Mouse (Mus musculus) urinary bladder, postnatal 14 days (tissue): ENCODE results near the gene Pard3b.

ENCODE experiments used
- DNase-seq: peaks from one replicate; pipeline ENCODE4 v3.0.0; 2021; ENCODE audit warnings: low spot score

The Pard3b gene

DNA sequence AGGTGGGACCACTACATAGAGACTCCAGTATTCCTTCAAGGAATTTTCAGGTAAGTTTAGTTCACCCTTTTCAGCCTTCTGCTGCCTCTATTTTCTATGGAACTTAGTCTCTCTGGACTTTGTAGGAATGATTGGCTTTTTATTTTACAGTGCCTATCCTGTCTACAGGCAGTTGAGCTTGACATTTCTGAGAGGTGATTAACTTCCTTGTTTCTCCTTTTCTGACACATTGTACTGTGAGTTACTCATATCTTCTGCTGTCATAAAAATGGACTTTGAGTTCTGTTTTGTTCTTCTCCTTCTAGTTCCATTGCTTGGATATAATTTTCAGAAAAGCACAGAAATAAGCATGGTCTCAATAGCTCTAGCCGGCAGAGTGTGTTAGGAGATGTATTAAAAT lies 112.4 kb downstream of the Pard3b start:
- no peak for DNase-seq

DNA sequence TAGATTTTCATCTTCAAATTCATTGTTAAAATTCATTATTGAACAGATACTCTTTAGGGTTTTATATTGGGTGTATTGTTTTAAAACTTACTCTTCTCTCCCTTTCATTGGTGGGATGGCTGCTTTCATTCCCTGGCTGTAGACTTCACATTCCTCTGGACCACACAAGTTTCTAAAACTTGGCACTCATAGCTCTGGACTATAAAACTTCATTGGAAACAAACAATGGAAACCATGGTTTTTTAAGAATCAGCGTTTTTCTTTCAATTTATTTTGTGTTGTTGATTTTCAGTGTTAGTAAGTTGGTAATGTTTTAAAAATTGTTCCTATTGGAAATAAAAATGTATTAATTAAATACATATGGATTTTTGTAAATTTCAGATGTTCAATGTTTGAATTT lies 118.1 kb downstream of the Pard3b start:
- DNase-seq = no peak

DNA sequence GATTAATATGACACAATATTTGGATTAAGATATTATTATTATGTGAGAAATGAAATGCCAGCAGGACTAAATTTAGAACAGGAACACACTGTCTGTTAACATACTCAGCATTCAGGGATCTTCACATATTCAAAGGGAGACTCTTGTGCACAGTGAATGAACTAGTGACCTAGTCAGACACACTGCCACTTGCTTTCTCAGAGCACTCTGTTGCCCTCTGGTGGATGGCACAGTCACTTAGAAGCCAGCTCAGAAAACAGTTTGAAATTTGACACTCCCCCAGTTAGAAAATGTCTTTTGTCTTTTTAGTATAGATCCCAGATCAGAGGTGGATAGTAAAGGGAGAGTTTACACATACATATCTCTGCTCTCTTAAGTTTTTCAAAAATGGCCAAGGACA lies 132.6 kb downstream of the Pard3b start:
- peak; percentile 76 for DNase-seq

DNA sequence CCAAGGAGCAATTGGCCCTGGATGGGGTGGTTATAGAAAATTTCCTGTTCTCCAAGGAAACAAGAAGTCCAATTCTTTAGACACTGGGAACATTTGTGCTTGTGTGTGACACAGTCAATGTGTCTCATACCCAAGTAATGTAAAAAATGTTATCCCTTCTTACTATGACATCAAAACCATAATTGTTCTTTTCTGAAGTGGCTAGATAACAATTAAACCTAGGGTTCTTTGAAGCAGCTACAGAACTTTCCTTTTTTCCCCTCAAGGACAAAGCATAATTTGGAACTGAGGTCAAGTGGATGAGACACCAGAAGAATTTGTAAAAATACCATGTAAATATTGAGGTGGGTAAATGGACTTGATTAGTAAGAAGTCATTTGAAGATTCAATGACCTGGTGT lies 140.1 kb downstream of the Pard3b start:
- DNase-seq = no peak

DNA sequence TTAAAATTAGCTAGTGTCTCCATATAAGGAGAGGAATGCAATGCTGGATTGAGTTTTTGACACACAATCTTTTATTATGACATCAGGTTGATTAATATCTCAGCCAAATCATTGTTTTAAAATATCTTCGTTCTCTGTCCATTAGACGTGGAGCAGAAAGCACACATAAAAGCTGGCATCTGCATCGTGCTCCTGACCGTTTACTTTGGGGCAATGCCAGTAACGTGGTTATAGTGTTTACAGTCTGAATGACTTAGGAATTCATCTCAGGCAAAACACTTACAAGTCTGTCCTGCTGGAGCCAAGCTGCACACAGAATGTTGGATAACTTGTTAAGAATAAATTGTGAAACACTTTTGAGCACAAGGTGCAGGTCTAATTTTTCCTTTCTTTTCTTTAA lies 141.3 kb downstream of the Pard3b start:
- peak; percentile 69 for DNase-seq

DNA sequence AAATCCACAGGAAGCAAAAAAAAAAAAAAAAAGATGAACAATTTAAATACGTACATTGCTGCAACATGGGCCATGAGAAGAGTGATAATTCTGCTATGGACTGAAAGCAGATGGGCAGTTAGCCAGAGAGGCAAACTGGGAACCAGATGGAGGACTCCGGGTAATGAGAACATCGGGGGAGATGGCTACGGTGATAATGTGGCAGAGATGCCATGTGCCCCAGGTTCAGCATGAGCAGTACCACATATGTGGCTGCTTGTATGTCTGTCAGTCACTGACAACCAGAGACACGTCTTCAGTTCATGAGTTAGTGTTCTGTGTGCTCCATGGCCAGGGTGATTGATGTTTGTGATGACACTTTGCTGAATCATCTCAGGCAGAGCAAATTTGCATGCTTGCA lies 157.7 kb downstream of the Pard3b start:
- DNase-seq = no peak

DNA sequence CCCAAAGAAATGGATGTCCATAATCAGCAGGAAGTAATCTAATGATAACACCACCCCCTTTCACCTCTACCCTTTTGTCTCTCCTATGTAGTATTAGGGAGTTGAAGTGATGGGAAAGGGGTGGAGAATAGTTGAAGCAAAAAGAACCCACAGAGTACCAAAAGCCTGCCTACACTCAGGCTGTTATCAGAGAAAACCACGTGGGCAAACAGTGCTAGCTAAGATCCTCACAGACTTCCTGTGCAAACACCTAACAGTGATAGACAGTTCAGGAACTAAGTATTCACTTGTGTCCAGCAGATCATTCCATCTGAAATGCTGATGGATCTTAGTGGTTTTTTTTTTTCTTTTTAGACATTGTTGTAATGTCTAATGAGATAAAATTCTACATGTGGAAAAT lies 181.6 kb downstream of the Pard3b start:
- DNase-seq = no peak

DNA sequence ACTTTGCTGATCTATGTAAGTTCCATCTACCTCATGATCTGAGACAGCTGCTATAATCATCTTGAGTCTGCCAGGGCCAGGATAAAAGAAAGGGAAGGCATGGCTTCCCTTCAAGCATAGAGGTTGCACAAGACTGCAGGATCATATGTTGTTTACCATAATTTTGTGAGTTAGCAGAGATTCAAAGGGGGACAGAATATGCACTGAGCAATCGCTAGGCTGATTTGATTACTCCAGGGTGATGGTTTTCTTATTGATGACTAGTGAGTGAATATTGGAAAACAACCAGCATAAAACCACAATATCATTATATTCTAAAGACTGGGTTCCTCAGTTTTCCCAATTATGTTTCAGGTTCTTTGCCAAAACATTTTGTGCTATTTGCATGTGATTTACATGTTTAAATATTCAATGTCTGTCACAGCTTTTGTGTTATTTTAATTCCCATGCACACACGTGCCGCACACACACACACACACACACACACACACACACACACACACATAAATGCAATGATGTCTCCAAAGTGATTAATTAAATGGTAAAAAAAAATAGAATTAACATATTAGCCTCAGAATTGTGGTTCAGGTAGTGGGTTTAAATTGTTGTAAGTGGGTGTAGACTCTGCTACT lies 187.1 kb downstream of the Pard3b start:
- DNase-seq = no peak

DNA sequence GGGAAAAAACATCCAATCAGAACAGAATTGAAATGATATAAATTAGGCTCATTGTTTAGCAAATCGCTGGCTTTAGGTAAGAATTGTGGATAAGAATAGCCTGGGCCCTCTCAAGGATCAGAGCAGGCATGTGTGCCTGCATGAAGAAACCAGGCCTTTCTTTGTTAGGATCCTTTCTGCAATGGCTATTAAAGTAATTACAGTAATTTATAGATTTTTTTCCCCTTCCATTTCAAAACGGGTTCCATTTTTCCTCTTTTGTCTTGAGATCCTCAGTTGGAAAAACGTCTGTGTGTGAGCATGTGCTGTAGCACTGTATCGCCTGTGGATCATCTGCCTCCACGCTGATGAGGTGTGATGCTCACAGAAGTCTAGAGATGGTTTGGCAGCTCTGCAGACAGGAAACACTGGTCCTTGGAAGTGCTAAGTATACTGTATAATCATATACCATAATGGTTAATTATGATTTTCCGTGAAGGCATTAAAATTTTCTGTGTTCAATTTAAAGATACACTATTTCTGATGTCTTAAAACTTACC lies 198.5 kb downstream of the Pard3b start:
- DNase-seq = no peak

DNA sequence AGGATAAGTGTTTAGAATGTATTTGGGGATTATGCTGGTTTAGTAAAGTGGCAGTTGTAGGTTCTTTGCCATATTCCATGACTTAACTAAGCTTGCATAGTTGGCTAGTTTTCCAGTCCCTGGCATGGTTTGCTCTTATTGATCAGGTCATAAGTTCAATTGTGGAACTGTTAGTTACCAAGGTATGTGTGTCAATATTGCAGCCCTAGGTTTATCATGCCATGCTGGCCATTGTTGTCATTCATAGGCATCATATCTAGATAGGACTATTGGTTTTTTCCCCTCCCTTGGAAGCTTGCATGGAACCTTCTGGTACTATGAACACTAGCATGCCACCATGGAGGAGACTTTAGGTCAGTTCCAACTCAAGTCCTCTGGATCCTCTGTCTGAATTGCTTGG lies 208.0 kb downstream of the Pard3b start:
- DNase-seq = no peak

DNA sequence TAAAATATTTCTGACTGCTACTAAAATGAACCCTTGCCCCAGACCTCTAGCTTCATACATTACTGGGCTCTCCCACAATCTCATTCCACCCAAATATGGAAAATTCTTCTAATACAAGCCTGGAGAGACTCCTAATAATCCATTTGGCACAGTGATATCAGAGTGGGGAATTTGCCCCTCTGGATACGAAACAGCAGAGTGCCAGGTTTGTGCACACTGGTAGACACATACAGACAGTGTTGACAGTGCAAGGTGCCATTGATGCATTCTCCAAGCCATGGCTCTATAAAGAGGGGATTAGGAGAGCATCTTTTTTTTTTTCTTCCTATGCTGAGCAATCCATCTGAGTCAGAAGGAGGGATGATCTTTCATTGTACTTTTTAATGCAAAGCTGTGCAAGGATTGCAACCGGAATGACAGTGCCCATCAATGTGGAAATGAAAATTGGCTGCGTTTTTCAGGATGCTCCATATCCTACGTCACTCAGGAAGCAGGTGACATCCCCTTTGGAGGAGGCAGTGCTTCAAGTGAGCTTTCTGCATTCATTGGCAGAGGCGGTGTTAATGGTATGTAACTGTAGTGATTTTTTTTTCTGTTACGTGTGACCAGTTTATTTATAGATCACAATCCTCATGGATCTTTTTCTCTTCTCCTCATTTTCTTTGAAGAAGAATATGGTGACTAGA lies 210.5 kb downstream of the Pard3b start:
- no peak for DNase-seq

DNA sequence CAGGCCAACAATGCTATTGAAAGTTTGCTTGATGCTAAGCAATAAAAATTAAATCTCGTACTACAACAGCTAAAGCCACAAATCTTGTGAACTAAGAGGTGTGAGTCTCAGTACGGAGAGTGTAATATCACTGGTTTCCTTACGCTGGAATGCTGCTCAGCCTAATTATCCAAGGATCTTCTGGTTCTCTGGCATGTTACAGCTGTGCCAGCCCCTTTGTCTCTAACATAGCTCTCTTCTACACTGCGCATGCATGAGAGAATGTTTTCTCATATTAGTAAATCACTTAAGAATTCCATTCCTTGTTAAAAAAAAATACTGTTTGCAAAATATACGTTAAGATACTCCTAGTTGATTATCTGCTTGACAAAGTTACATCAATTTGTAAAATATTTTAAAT lies 211.8 kb downstream of the Pard3b start:
- DNase-seq = no peak

DNA sequence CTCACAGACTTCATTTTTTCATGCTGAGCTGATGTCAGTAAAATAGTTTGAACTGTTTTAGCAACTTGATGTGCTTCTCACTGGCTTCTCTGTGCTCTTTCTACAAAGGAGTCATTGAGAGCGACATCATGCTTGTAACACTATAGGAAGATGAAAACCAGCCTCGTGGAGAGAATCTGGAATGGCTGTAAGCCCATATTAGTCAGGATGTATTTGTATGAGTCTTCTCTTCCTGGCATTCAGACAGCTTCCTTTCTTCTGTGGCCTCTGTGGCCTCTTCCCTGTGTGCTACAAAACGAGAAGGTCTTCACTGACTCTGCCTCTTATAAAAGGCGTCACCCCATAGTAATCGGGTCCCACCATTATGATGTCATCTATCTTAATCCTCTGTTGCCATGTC lies 212.6 kb downstream of the Pard3b start:
- DNase-seq = no peak

DNA sequence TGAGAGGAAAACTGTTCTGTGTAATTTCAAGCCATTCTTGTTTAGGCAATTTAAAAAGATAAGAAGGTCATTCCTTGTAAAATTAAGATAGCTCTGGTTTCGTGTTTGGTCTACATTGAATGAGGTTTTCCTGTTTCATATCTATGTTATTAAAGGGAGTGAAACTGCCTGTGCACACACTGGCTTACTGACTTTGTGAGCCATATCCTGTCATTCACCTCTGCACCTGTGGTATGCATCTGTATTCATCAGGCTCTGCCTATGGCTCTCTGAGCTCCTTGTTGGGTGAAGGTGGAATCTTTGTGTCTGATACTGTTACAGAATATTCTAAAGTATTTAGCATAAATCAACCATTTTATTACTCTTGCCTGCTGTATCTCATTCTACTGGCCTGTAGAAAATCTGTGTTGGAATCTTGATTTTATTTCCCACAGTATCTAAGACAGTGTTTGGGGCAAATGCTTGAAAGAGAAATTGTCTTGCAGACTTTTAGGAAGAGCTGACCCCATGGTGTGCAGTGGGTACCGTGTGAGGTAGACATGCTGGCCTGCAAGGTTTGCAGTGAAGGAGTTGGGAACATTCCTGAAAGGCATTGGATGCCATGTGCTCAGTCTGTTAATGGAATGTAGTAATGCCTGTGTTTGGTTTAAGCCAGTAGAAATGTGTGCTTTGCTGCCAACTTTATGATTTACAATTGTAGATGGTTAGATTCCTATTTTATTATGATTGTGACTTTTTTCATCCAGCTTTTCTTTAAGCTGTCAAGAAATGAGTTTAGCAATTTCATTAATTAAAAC lies 228.9 kb downstream of the Pard3b start:
- no peak for DNase-seq

DNA sequence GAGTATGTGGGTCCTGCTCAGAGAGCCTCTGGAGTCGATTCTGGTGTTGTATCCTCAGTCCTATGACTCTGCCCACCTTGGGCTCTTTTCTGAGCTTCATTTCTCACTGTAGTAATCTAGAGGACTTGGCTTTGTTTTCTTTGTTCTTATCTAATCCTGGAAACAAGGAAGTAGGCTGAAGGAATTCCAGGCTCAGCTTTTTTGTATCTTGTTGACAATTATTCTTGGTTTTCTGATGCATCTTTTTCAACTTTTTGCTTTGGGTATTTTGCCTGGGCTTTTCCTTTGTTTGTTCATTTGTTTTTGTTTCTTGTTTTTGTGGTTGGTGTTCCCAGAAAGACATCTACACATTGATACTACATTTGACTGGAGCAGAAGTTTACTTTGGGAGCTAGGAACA lies 236.3 kb downstream of the Pard3b start:
- no peak for DNase-seq

DNA sequence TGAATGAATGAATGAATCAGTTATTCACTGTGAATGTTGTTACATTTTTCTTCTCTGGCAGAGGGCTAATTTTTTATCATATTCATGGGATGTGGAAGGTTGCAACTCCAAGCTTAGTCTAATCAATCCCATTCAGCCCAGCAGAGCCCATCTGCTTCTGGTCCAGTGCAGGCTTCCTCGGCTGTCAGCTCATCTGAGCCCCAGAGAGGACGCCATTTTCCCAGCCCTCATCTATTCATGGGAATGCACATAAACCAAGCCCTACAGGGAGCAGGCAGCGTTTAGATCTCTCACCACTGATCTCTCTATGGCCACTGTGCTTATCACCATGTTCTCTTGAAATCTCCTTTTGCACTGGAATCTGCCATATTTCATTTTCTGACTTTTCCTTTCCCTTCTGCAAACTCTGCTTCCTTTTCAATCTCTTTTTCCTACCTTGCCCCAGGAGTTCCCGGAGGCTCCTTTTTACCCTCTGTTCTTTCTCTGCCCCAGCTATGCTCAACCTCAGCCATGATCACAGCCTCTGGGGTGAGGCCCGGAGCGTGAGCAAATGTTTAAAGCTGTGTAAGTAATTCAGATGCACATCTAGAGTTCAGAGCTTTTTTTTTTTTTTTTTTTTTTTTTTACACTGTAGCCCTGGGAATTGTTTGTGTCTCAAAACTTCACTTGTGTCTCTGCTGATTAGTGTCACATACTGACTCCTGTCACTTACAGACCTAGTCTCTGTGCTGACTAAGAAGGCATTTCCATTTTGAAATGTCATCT lies 241.3 kb downstream of the Pard3b start:
- DNase-seq = no peak

DNA sequence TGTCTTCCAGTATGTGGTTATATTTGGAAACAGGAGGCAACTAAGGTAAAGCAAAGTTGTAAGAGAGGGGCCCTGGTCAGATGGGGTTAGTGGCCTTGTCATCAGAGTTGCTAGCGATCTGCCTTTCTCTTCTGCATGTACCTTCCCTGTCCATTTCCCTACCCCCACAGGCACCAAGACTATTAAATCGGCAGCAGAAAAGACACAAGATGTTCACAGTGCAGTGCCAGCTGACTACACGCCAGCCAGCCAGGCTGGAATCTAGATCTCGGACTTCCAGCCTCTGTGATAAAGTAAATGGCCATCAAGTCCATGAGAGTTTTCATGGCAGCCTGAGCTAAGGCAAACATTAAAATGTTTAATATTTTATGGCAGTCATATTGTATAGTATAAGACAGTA lies 257.4 kb downstream of the Pard3b start:
- DNase-seq = peak; percentile 41

DNA sequence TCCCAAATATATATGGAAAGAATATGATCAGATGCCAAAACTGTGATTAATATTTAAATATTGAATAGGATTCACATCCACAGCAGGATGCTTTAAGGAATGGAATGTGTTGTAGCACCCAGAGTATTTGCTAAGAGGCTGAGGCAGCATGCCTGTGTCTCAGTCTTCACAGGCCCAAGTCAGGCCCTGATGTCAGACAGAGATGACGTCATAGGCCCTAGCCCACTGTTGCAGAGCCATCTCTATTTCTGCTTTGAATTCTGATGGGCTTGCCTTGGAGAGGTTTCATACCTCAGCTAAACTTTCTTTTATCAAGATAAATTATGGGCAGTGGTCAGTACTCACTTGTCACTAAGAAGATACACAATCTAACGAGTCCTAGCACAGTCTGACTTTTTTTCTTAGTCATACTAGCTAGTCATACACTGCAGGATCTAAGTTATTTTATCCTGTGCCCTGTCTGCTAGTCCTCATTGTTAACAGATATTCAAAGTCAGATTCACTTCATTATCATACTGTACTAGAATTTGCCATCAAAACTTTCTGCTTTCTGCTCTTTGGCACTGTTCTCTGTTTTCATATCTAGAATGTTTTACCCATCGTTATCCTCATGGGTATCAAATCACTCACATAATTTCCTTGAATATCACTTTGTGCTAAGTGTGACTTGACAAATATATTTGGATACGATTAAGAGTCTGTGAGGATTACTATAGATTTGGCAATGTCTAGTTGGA lies 264.8 kb downstream of the Pard3b start:
- DNase-seq = no peak

DNA sequence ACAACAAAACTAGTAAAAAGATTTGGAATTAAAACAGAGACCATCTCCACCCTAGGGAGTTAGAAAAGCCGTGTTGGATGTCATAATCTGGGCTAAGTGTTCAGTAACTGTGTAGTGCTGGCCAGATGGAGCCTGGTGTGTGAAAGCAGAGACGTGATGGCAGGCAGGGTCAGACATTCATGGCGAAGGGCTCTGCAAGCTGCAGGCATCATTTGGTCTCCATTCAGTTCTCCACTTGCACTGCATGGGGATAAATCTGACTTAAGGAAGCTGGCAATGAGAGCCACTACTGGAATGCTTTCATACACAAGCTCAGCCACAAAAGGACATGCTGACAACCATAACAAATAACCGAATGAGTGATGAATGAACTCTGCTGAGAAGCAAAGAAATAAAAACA lies 265.4 kb downstream of the Pard3b start:
- DNase-seq = peak; percentile 15

DNA sequence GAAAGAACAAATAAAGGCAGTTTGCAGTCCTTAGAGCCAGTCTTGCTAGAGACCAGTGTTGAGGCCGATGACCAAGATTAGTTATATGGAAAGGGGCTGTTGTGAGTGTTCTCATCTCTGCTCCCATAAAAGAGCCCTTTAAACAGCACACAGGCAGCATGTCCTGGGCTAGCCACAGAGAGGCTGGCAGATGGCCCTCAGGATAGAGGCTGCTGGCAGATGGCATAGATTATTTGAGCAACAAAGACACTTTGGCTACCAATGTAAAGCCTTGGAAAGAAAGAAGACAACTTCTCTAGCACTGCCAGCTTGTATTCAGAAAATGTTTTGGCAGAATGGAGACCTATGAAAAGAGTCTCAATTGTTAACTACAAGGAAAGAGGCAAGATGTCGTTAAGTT lies 274.3 kb downstream of the Pard3b start:
- DNase-seq = peak; percentile 28

DNA sequence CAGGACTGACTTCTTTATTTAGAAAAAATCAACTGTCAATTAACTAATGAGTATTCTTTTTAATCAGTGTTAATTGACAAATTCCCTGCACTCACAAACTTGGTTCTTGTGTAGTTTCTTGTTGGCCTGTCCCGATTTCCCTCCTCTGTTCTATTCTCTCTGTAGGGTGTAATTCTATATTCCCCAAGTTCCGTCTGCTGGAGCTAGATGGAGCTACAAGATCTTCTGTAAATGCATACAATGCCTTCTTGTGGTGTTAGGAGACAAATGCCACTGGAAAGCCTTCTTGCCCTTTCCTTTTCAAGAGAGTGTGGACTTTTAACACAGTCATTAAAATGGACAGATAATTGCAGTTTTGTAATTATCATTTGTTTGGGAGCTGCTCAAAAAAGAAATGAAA lies 286.3 kb downstream of the Pard3b start:
- DNase-seq = no peak

DNA sequence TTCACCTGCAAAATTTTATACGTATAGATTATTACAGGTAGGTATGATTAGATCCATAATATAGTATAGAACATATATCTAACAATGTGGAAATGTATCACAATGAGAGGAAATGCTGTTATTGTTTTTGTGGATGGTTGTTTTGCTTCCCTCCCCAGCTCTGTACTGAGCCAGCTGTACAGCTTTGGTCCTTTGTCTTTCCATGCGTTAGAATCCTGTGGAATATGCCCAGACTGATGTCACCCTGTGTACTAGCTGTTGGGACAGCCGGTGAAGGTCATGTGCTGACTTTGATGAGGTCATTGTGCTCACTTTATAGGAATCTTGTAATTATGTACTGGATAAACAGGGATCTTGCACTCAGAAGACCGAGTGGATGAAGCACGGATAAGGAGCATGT lies 286.9 kb downstream of the Pard3b start:
- no peak for DNase-seq
